Mouse (Mus musculus) gastrocnemius, postnatal 10 days (tissue): ENCODE data around the gene Cdk17. TPM values are rescaled to one million over a fixed set of nuclear protein-coding genes. Genes with fewer than 3 reads are reported as not detected.

ENCODE experiments used
- DNase-seq: peaks from one replicate; pipeline ENCODE4 v3.0.0; 2021; ENCODE audit warnings: mixed read lengths
- long read RNA-seq, 2 experiments: library from polyadenylated mRNA; stranded (forward); transcript quantifications; one replicate each; pipeline ENCODE4 v2.0.0; 2021
- total RNA-seq, 2 experiments: library from RNA; stranded (reverse); gene quantifications; 2 replicates each; pipeline ENCODE4 v1.2.3; 2021

Gene Cdk17
- 10 to 100 TPM; 18.6 to 22.6 TPM for total RNA-seq
- long read RNA-seq, experiment 1, transcript Cdk17-201 (17 exons, 3,615 nt) = major isoform, 24 of 39 reads
- long read RNA-seq, experiment 1, partial matches to known transcripts = 10 of 39 reads
- long read RNA-seq, experiment 1, other reads (novel, unspliced or antisense) = 5 of 39 reads
- long read RNA-seq, experiment 2, transcript Cdk17-201 (17 exons, 3,615 nt) = major isoform, 17 of 27 reads
- long read RNA-seq, experiment 2, partial matches to known transcripts = 8 of 27 reads
- long read RNA-seq, experiment 2, other reads (novel, unspliced or antisense) = 2 of 27 reads

DNA sequence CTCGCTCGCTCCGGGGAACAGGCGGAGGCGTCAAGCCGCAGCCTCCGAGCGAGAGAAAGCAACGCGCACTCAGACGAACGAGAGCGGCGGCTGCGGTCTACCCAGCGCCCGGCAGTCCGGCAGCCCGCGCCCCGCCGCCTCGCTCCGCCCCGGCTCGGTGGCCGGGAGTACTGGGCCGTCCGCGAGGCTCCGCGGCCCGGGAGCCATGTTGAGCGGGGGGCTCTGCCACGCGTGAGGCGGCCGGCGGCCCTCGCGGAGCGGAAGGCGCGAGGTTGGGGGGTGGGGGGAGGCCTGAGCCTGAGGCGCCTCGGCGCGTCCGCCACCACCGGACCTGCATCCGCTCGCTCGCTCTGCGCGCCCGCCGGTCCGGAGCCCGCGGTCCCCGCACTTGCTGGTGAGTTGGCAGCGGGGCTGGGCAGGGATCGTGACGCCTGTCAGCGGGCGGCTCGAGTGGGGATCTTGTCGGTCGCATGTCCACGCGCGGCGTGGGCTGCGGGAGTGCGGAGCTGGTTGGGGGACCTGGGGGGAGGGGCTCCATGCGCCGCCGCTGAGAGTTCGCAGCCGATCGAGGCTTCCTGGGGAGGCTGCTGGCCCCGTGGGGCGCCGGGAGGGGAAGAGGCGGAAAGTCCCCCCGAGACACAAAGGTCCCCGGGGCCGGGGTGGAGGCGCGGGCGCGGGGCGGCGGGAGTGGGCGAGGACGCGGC lies at the start of gene Cdk17:
TSS of gene Cdk17 (plus strand) at position 69 of the 704 bp plus-strand sequence.
- peak; percentile 72 for DNase-seq

DNA sequence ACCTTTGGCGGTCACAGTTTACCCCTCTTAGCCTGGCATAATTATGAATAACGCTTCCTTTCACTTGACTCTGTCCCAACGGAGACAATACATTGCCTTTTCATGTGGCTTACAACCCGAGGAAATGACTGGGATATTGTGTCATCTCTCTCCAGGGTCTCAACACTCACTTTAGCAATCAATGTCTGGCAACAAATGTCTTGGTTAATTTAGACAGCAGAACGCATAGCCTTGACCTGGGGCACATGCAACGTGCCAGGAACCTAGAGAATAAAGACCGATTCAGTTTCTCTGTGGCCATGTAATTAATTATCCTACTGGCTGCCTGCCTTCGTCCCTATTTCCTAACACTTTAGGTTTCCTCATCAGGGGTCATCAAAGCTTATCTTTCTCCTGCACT lies 49.3 kb upstream of the Cdk17 start:
- no peak for DNase-seq

- no peak for DNase-seq
Measured at GRCm38 (mm10) chr10:93112021-93112420, 48.7 kb upstream of the Cdk17 start.

DNA sequence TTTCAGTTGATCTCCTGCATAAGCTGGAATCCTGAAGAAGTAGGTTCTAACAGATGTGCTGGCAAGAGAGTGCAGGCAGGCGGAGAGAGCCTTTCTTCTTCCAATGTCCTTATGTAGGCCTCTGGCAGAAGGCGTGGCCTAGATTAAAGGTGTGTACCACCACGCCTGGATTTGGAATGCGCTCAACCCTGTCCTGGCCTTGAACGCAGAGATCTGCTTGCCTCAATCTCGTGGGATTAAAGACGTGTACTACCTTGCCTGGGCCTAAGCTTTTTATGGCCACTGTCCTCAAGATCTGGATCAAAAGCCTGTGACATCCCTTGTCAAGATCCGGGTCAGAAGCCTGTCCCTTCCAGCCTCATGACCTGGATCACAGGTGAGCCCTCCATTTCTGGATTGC lies 46.7 kb upstream of the Cdk17 start:
- no peak for DNase-seq

- DNase-seq = no peak
Measured at GRCm38 (mm10) chr10:93114782-93115181, 45.9 kb upstream of the Cdk17 start.

DNA sequence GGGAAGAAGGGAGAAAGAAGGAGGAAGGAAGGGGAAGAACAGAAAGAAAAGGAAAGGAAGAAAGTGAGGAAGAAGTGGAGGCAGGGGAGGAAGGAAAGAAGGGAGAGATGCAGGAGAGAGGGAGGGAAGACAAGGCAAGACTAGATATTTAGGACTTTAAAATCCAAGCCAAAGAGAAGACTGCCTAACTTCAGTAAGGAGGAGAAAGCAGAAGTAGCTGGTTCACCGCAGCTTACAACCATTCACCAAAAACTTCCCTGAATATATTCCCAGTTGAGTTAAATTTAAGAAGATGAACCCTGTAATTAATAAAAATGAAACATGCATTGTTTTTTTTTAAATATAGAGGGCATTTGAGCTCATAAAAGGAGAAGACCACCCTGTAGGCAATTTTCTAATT lies 44.9 kb upstream of the Cdk17 start:
- DNase-seq = no peak

DNA sequence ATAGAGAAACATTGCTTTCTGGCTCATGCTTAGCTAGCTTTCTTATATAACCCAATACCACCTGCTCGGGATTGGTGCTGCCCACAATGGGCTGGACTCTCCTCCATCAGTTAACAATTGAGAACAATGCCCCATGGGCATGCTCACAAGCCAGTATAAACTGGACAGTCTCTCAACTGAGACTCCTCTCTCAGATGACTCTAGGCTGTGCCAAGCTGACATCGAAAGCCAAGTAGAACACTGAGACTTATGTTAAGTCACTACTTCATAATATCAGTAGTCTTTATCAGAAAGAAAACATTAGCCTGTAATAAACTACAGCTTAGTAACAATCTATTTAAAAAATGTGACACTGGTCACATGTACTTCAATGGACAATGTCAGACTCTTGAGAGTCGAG lies 44.0 kb upstream of the Cdk17 start:
- DNase-seq = no peak

DNA sequence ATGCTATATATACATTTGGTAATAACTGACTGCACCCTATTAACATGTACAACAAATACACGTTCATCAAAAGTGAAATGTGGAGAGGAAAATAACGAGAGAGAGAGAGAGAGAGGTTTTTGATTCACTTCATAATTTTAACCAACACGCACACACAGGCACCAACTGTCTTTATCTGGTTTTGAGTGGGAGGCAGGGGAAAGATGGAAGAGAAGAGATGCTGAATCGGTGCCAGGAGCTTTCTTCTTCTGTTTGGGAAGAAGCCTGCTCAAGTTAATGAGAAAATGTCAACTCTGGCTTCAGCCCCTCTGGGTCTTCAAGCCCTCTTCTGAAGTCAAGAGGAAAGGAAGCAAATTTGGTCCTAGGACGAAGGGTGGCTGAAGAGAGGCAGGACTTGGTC lies 40.9 kb upstream of the Cdk17 start:
- no peak for DNase-seq

- DNase-seq = no peak
Measured at GRCm38 (mm10) chr10:93121262-93121860, 39.3 kb upstream of the Cdk17 start.

DNA sequence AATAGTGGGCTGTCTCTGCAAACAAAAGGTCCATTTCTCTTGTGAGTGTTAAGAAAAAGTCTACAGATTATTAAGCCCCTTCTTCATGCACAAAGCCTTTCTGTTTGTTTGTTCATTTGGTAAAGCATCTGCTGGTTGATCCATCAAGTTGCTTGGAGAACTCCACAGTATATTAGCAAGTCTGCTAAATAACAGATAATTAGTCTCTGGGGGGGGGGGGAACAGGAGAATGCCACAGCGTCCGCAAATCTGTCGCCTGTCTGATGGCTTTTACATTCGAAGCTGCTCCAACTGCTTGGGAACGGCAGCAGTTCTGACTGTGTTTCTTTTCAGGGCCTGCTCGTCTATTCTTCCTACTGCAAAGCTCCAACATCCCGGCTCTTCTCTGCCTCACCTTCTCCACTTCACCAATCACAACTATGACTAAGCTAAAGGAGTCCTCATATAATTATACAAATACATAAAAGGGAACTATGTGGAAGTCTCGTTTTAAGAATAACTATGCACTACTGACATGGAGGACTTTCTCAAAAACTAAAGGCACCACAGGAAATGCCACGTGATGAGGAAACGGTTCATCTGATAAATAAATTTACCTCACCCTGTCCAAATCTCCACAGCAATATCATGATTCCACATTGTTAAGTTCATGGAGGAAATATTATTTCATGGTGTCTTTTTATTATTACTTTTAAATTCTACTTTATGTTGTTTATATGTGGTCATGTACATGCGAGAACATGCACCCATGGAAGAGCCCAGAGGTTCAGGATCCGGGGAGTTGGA lies 38.1 kb upstream of the Cdk17 start:
- no peak for DNase-seq

- DNase-seq = no peak
Measured at GRCm38 (mm10) chr10:93123310-93123709, 37.4 kb upstream of the Cdk17 start.

DNA sequence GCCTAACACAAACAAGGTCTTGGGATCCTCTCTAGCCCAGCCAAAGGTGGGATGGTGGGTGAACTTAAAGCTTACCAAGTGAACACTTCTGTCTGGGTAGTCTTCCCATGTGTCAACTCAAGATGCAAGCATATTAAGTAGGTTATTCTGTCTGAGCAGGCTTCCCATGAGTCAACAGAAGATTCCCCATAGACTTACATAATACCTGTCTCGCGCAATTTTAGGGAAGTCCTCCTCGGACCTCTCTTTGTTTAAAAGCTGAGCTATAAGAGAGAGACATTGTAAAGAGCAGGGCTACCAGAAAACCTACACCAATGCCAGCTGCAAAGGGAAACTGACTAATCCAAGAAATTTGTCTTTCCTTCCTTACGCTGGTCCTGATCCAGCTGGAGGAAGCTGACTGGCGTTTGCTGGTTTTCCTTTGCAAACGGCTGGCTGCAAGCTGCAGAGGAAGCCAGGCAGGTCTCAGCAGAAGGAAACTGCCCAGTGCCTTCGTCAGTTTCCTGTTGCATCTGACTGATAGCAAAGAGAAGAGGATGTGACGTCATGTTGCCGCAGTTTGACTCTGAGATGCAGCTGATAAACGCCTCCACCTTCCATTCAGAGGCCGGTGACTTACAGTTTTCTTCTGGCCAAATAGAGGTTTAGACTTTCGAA lies 36.6 kb upstream of the Cdk17 start:
- DNase-seq = peak; percentile 28

- no peak for DNase-seq
Measured at GRCm38 (mm10) chr10:93126025-93126424, 34.6 kb upstream of the Cdk17 start.

- DNase-seq = no peak
Measured at GRCm38 (mm10) chr10:93128566-93128965, 32.1 kb upstream of the Cdk17 start.

- DNase-seq = no peak
Measured at GRCm38 (mm10) chr10:93129345-93129744, 31.3 kb upstream of the Cdk17 start.

DNA sequence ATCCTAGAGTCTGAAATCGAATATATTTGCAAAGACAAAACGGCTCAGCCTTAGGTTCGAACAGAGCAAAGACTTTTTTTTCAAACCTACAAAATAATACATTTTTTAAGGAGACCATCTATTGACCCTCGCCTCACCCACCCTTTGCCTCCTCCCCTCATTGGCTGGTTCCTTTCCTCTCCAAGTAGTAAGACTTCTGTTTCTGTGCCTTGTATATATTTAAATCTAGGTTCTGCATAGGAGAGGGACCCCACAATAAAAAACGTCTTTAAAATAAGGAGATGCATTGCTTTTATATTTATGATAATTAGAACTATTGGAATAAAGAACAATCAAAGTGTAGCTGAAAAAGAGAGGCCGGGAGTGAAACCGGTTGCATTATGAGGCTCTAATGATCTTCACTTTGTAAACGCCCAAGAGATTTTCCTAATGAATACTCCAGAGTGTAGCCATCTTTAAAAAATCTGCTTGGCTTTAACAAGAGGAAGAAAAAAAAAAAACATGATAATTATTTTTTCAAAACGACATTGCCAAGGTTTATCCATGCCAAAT lies 30.7 kb upstream of the Cdk17 start:
- no peak for DNase-seq

GRCm38 (mm10) chr10:93130456-93130940 lies 30.2 kb upstream of the Cdk17 start:
- no peak for DNase-seq

DNA sequence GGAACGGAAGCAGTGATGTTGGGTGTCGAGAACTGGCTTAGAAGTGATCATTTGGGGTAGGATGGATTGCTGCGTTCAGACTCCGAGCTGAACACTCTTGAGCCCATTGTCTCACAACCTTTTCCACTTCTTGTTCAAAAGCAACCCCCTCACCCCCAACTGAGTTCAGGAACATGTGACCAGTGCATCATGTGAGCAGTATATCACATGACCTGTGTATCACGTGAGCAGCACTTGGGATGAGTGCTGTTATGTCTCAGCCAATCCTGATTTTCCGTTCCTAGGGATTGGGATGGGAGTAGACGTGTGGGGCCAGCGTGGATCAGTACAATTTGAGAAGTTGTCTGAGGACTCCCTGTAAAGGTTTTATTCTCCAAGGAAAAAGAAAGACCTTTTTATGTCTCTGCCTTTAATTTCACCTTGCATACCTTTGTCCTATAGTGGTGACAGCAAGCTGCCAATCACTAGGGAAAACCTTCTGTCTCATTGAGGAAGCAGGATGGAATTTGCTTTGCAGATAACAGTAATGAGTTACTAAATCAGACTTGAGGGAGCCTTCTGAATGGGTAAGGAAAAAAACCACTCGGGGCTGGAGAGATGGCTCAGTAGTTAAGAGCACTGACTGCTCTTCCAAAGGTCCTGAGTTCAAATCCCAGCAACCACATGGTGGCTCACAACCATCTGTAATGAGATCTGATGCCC lies 28.7 kb upstream of the Cdk17 start:
- DNase-seq = no peak

GRCm38 (mm10) chr10:93138730-93139129 lies 21.9 kb upstream of the Cdk17 start:
- DNase-seq = no peak

DNA sequence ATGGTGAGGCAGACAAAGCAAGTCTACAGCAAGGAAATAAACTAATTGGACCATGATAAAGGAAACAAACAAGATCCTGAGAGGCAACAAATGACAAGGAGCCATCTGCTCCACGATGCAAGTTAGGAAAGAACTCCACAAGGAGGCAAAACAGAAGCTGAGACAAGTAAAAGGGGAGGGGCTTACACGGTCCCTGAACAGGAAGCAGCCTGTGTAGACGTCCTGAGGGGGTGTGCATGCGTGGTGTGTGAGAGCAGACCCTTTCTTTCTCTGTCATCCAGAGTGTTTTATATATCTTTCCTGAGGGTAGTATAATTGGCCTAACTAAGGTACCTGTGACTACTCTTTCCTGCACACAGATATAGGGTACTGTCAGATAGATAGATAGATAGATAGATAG lies 19.9 kb upstream of the Cdk17 start:
- DNase-seq = no peak
